Comparison of ENCODE assay signal across 8 mouse cellular contexts in genomic region chr13:32018518-32019255, GRCm38 (mm10).
A peak's percentile ranks its signal among the peaks of the same experiment; 100 is the strongest.
DNase-seq lines count a peak whose midpoint lies in the region; ATAC-seq lines count a peak whose summit lies in the region.

No protein-coding gene starts in this region.

- peak; percentile 70; the same call in 1 of the 2 replicates for ATAC-seq in embryonic facial prominence, embryonic 14.5 days (ENCODE audit: low read depth)
- 0 out of 2 replicates have a peak, but pooled peaks have one; percentile 45 for ATAC-seq in liver, embryonic 11.5 days (replicated peaks; ENCODE audit: low FRiP score)

- H3K36me3 ChIP-seq in embryonic facial prominence, embryonic 14.5 days (ENCODE audit: control insufficient read depth, insufficient read depth, low read length), result no peaks in the 10 kb centered on the region
- no peaks in the 10 kb centered on the region for H3K36me3 ChIP-seq in heart, embryonic 10.5 days
- H3K36me3 ChIP-seq in liver, embryonic 11.5 days (ENCODE audit: control insufficient read depth, insufficient read depth, low read length), result no peaks in the 10 kb centered on the region

- no peak overlapping the region for H3K9ac ChIP-seq in embryonic facial prominence, embryonic 14.5 days (ENCODE audit: low read depth, low read length)
- no peak overlapping the region for H3K9ac ChIP-seq in liver, embryonic 11.5 days (ENCODE audit: low read depth, low read length)

- H3K27ac ChIP-seq in embryonic facial prominence, embryonic 14.5 days (replicated peaks; ENCODE audit: low read depth, low read length), result 0 out of 2 replicates have a peak overlapping the region, but pooled peaks have one; percentile 7
- no peak overlapping the region for H3K27ac ChIP-seq in heart, embryonic 10.5 days
- no peak overlapping the region for H3K27ac ChIP-seq in liver, embryonic 11.5 days (ENCODE audit: low read depth, low read length)

- no peak overlapping the region for H3K4me2 ChIP-seq in embryonic facial prominence, embryonic 14.5 days (ENCODE audit: low read depth, low read length)
- no peak overlapping the region for H3K4me2 ChIP-seq in liver, embryonic 11.5 days

- peaks cover 6% of the 10 kb centered on the region; the same call in 1 of the 2 replicates for H3K4me1 ChIP-seq in embryonic facial prominence, embryonic 14.5 days (ENCODE audit: control insufficient read depth, insufficient read depth, low read length)
- H3K4me1 ChIP-seq in heart, embryonic 10.5 days, result no peaks in the 10 kb centered on the region; the same call in 1 of the 2 replicates
- H3K4me1 ChIP-seq in liver, embryonic 11.5 days (replicated peaks; ENCODE audit: control insufficient read depth, insufficient read depth, low read length), result no peaks in the 10 kb centered on the region

- no peaks in the 10 kb centered on the region for H3K27me3 ChIP-seq in embryonic facial prominence, embryonic 14.5 days (replicated peaks; ENCODE audit: control insufficient read depth, insufficient read depth, low read length)
- no peaks in the 10 kb centered on the region for H3K27me3 ChIP-seq in heart, embryonic 10.5 days (ENCODE audit: insufficient read depth, poor library complexity, severe bottlenecking)
- no peaks in the 10 kb centered on the region for H3K27me3 ChIP-seq in liver, embryonic 11.5 days (replicated peaks; ENCODE audit: control insufficient read depth, insufficient read depth, low read length)

- no peak overlapping the region for H3K4me3 ChIP-seq in embryonic facial prominence, embryonic 14.5 days (ENCODE audit: low read depth, low read length)
- no peak overlapping the region for H3K4me3 ChIP-seq in heart, embryonic 10.5 days
- H3K4me3 ChIP-seq in liver, embryonic 11.5 days (ENCODE audit: low read depth, low read length), result no peak overlapping the region

- WGBS in embryonic facial prominence, embryonic 14.5 days, result 47% methylated on average over 4 of the region's 4 CpGs
- WGBS in heart, embryonic 10.5 days, result 57% methylated on average over 4 of the region's 4 CpGs
- WGBS in liver, embryonic 11.5 days, result 80% methylated on average over 4 of the region's 4 CpGs

- no peaks in the 10 kb centered on the region for H3K9me3 ChIP-seq in embryonic facial prominence, embryonic 14.5 days (ENCODE audit: control insufficient read depth, low read length)
- no peaks in the 10 kb centered on the region for H3K9me3 ChIP-seq in heart, embryonic 10.5 days
- no peaks in the 10 kb centered on the region for H3K9me3 ChIP-seq in liver, embryonic 11.5 days (ENCODE audit: control insufficient read depth, low read length)

- peak; percentile 36 for DNase-seq in urinary bladder, postnatal 14 days (ENCODE audit: low spot score)
- DNase-seq in urinary bladder, postnatal 10 days (ENCODE audit: low spot score), result no peak
- peak; percentile 85 for DNase-seq in embryonic facial prominence, embryonic 14.5 days (ENCODE audit: low spot score)
- DNase-seq in heart, embryonic 10.5 days (ENCODE audit: low spot score), result peak; percentile 74
- peak; percentile 94 for DNase-seq in kidney, adult 9 months
- no peak for DNase-seq in liver, embryonic 11.5 days (ENCODE audit: low spot score)
- peak; percentile 8 for DNase-seq in retina, embryonic 14.5 days (ENCODE audit: low spot score)
- no peak for DNase-seq in thymus, postnatal 14 days

Comparison
In these comparisons a context has a peak if more than half of its experiments do, and no peak if none do; other contexts are left out.
1. DNase-seq: peak in urinary bladder, postnatal 14 days (single experiment), embryonic facial prominence, embryonic 14.5 days (single experiment), heart, embryonic 10.5 days (single experiment), kidney, adult 9 months (single experiment) and retina, embryonic 14.5 days (single experiment); none in urinary bladder, postnatal 10 days (single experiment), liver, embryonic 11.5 days (single experiment) and thymus, postnatal 14 days (single experiment).